Mouse (Mus musculus): ENCODE measurements at regions not wholly inside any gene's neighbourhood (a gene's known extent, or its start where the extent isn't known, plus 50 kb on each side); places are given as distances from the start of the nearest gene placed in this dataset.

GRCm38 (mm10) chr16:62981821-62982220 is 127.7 kb downstream of the Pros1 start:
- WGBS, result 59% methylated on average over 1 of the region's 1 CpGs
- H3K9me3 ChIP-seq, result no peaks in the 10 kb centered on the region
- H3K36me3 ChIP-seq, result no peaks in the 10 kb centered on the region
- no peak overlapping the region for H3K9ac ChIP-seq
- H3K27me3 ChIP-seq, result no peaks in the 10 kb centered on the region
- H3K27ac ChIP-seq (replicated peaks), result no peak overlapping the region
- H3K4me2 ChIP-seq, result no peak overlapping the region
- H3K4me1 ChIP-seq (replicated peaks), result no peaks in the 10 kb centered on the region
- no peak for ATAC-seq (ENCODE audit: low read depth)
- no peak overlapping the region for H3K4me3 ChIP-seq

- Histone ChIP-seq H3K4me3 (no peak overlapping the region), H3K9ac (no peak overlapping the region), H3K27me3 (no peaks in the 10 kb centered on the region), H3K36me3 (no peaks in the 10 kb centered on the region), H3K9me3 (no peaks in the 10 kb centered on the region), H3K27ac (replicated peaks) (no peak overlapping the region), H3K4me1 (replicated peaks) (no peaks in the 10 kb centered on the region), H3K4me2 (no peak overlapping the region)
- ATAC-seq (ENCODE audit: low read depth), result no peak
- WGBS, result 77% methylated on average over 4 of the region's 4 CpGs
Observed at GRCm38 (mm10) chr16:62982558-62982957, 128.5 kb downstream of the Pros1 start.

GRCm38 (mm10) chr16:62995555-62995954 is 141.4 kb downstream of the Pros1 start:
- WGBS, result 82% methylated on average over 3 of the region's 3 CpGs
- no peak overlapping the region for H3K4me3 ChIP-seq
- no peak for ATAC-seq (ENCODE audit: low read depth)

GRCm38 (mm10) chr16:63011151-63011734 is 157.1 kb downstream of the Pros1 start:
- Histone ChIP-seq H3K27ac (replicated peaks) (no peak overlapping the region), H3K4me2 (no peak overlapping the region), H3K36me3 (no peaks in the 10 kb centered on the region), H3K9ac (no peak overlapping the region), H3K9me3 (no peaks in the 10 kb centered on the region), H3K4me1 (replicated peaks) (no peaks in the 10 kb centered on the region), H3K4me3 (no peak overlapping the region), H3K27me3 (no peaks in the 10 kb centered on the region)
- 20% methylated on average over 4 of the region's 4 CpGs for WGBS
- no peak for ATAC-seq (ENCODE audit: low read depth)

More at GRCm38 (mm10) chr16:62995555-62995954, 141.4 kb downstream of the Pros1 start:
- Histone ChIP-seq H3K27me3 (no peaks in the 10 kb centered on the region), H3K9me3 (no peaks in the 10 kb centered on the region), H3K9ac (no peak overlapping the region), H3K27ac (replicated peaks) (no peak overlapping the region), H3K4me1 (replicated peaks) (no peaks in the 10 kb centered on the region), H3K36me3 (no peaks in the 10 kb centered on the region), H3K4me2 (no peak overlapping the region)

GRCm38 (mm10) chr16:63014453-63014852 is 160.3 kb downstream of the Pros1 start:
- Histone ChIP-seq H3K9me3 (no peaks in the 10 kb centered on the region), H3K27me3 (no peaks in the 10 kb centered on the region), H3K4me3 (no peak overlapping the region), H3K36me3 (no peaks in the 10 kb centered on the region), H3K4me2 (no peak overlapping the region), H3K9ac (no peak overlapping the region), H3K4me1 (replicated peaks) (no peaks in the 10 kb centered on the region), H3K27ac (replicated peaks) (no peak overlapping the region)
- ATAC-seq (ENCODE audit: low read depth), result no peak
- WGBS, result 27% methylated on average over 7 of the region's 7 CpGs

- WGBS, result 31% methylated on average over 1 of the region's 1 CpGs
- Histone ChIP-seq H3K4me3 (no peak overlapping the region), H3K27ac (replicated peaks) (no peak overlapping the region), H3K4me2 (no peak overlapping the region), H3K9ac (no peak overlapping the region), H3K36me3 (no peaks in the 10 kb centered on the region), H3K4me1 (replicated peaks) (no peaks in the 10 kb centered on the region), H3K9me3 (no peaks in the 10 kb centered on the region), H3K27me3 (no peaks in the 10 kb centered on the region)
- ATAC-seq (ENCODE audit: low read depth), result no peak
Observed at GRCm38 (mm10) chr16:63016144-63016543, 162.0 kb downstream of the Pros1 start.

- H3K4me1 ChIP-seq (replicated peaks), result no peaks in the 10 kb centered on the region
- H3K27ac ChIP-seq (replicated peaks), result no peak overlapping the region
- no peak for ATAC-seq (ENCODE audit: low read depth)
- WGBS, result 30% methylated on average over 2 of the region's 2 CpGs
- H3K4me2 ChIP-seq, result no peak overlapping the region
- H3K36me3 ChIP-seq, result no peaks in the 10 kb centered on the region
- H3K4me3 ChIP-seq, result no peak overlapping the region
- no peaks in the 10 kb centered on the region for H3K27me3 ChIP-seq
- H3K9me3 ChIP-seq, result no peaks in the 10 kb centered on the region
- no peak overlapping the region for H3K9ac ChIP-seq
Observed at GRCm38 (mm10) chr16:63016658-63017057, 162.6 kb downstream of the Pros1 start.

GRCm38 (mm10) chr16:63030399-63030798 is 176.3 kb downstream of the Pros1 start:
- no peak overlapping the region for H3K4me3 ChIP-seq
- no peak overlapping the region for H3K9ac ChIP-seq
- WGBS, result 77% methylated on average over 4 of the region's 4 CpGs
- H3K9me3 ChIP-seq, result no peaks in the 10 kb centered on the region
- no peak overlapping the region for H3K27ac ChIP-seq (replicated peaks)
- H3K4me2 ChIP-seq, result no peak overlapping the region
- no peaks in the 10 kb centered on the region for H3K27me3 ChIP-seq
- H3K4me1 ChIP-seq (replicated peaks), result peaks cover 20% of the 10 kb centered on the region
- H3K36me3 ChIP-seq, result no peaks in the 10 kb centered on the region
- ATAC-seq (ENCODE audit: low read depth), result no peak

GRCm38 (mm10) chr16:63031035-63031434 is 176.9 kb downstream of the Pros1 start:
- Histone ChIP-seq H3K9me3 (no peaks in the 10 kb centered on the region), H3K27ac (replicated peaks) (no peak overlapping the region), H3K9ac (no peak overlapping the region), H3K4me1 (replicated peaks) (peaks cover 20% of the 10 kb centered on the region), H3K4me2 (no peak overlapping the region), H3K4me3 (no peak overlapping the region), H3K36me3 (no peaks in the 10 kb centered on the region), H3K27me3 (no peaks in the 10 kb centered on the region)
- 19% methylated on average over 5 of the region's 5 CpGs for WGBS
- ATAC-seq (ENCODE audit: low read depth), result no peak

GRCm38 (mm10) chr16:63031802-63032201 is 177.7 kb downstream of the Pros1 start:
- H3K27me3 ChIP-seq, result no peaks in the 10 kb centered on the region
- ATAC-seq (ENCODE audit: low read depth), result no peak
- H3K4me3 ChIP-seq, result no peak overlapping the region
- no peaks in the 10 kb centered on the region for H3K9me3 ChIP-seq
- peaks cover 20% of the 10 kb centered on the region for H3K4me1 ChIP-seq (replicated peaks)
- H3K36me3 ChIP-seq, result no peaks in the 10 kb centered on the region
- no peak overlapping the region for H3K4me2 ChIP-seq
- WGBS, result 20% methylated on average over 6 of the region's 6 CpGs
- H3K9ac ChIP-seq, result no peak overlapping the region
- no peak overlapping the region for H3K27ac ChIP-seq (replicated peaks)

- no peaks in the 10 kb centered on the region for H3K9me3 ChIP-seq
- H3K4me1 ChIP-seq (replicated peaks), result no peaks in the 10 kb centered on the region
- no peaks in the 10 kb centered on the region for H3K27me3 ChIP-seq
- no peak overlapping the region for H3K4me2 ChIP-seq
- no peak overlapping the region for H3K27ac ChIP-seq (replicated peaks)
- no peak overlapping the region for H3K9ac ChIP-seq
- no peak overlapping the region for H3K4me3 ChIP-seq
- ATAC-seq (ENCODE audit: low read depth), result no peak
- WGBS, result 70% methylated on average over 1 of the region's 1 CpGs
- no peaks in the 10 kb centered on the region for H3K36me3 ChIP-seq
Observed at GRCm38 (mm10) chr16:63049100-63049499, 195.0 kb downstream of the Pros1 start.

GRCm38 (mm10) chr16:63062883-63063282 is 208.8 kb downstream of the Pros1 start:
- Histone ChIP-seq H3K4me2 (no peak overlapping the region), H3K9ac (no peak overlapping the region), H3K4me3 (no peak overlapping the region), H3K27me3 (no peaks in the 10 kb centered on the region), H3K36me3 (no peaks in the 10 kb centered on the region), H3K27ac (replicated peaks) (no peak overlapping the region), H3K9me3 (no peaks in the 10 kb centered on the region), H3K4me1 (replicated peaks) (no peaks in the 10 kb centered on the region)
- ATAC-seq (ENCODE audit: low read depth), result no peak

GRCm38 (mm10) chr16:63069987-63070386 is 215.9 kb downstream of the Pros1 start:
- Histone ChIP-seq H3K27me3 (no peaks in the 10 kb centered on the region), H3K4me2 (no peak overlapping the region), H3K9me3 (no peaks in the 10 kb centered on the region), H3K27ac (replicated peaks) (no peak overlapping the region), H3K36me3 (no peaks in the 10 kb centered on the region), H3K4me1 (replicated peaks) (no peaks in the 10 kb centered on the region; the same call in 1 of the 2 replicates), H3K4me3 (no peak overlapping the region), H3K9ac (no peak overlapping the region)
- no peak for ATAC-seq (ENCODE audit: low read depth)
- WGBS, result 86% methylated on average over 2 of the region's 2 CpGs
